Mouse (Mus musculus): Measurements from ENCODE around the gene Dhx57.

DNA sequence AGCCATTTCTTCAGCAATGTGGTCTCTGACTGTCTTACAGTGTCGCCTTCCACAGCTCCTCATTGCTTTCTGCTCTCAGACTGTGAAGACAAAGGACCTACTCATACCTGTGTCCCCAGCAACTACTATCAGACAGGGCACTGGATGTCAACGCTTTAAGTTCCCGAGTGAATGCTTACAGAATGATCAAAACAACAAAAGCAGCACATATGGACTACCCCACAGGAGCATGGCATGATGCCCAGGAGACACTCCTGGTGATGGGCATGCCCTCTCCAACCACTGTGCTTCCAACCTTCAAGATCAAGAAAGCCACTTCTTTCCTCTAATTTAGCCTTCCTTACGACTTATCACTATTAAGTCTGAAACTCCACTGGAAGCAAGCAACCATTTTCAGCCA lies 23.2 kb downstream of the Dhx57 start:
- TF ChIP-seq CTCF (IDR thresholded peaks at IDR 0.05 in 2 of 3, conservative IDR thresholded peaks at IDR 0.05 in 1 of 3; ENCODE audit: control insufficient read depth in 1 of 3, insufficient read depth in 1 of 3, low read depth in 2 of 3, low read length in 3 of 3, poor library complexity in 1 of 3, severe bottlenecking in 1 of 3): no peak
- no peak for TF ChIP-seq RAD21 (IDR thresholded peaks at IDR 0.05; ENCODE audit: low read depth, low read length)
- no peak for TF ChIP-seq EP300 (IDR thresholded peaks at IDR 0.05; ENCODE audit: low read depth in 1 of 2, low read length in 2 of 2)
- TF ChIP-seq SMC3 (IDR thresholded peaks at IDR 0.05; ENCODE audit: low read depth, low read length): no peak
- TF ChIP-seq MAZ (IDR thresholded peaks at IDR 0.05; ENCODE audit: low read depth, low read length): no peak
- TF ChIP-seq POLR2A (IDR thresholded peaks at IDR 0.05; ENCODE audit: control insufficient read depth in 1 of 2, insufficient read depth in 1 of 2, low read depth in 1 of 2, low read length in 2 of 2, poor library complexity in 1 of 2): no peak
- no peak for TF ChIP-seq E2F4 (IDR thresholded peaks at IDR 0.05; ENCODE audit: borderline replicate concordance, low read depth, low read length)
- no peak for TF ChIP-seq KAT2A (conservative IDR thresholded peaks at IDR 0.05; ENCODE audit: low read depth, low read length)
- TF ChIP-seq USF1 (IDR thresholded peaks at IDR 0.05; ENCODE audit: low read depth, low read length): no peak
